Mouse (Mus musculus) midbrain, embryonic 16.5 days (tissue): ENCODE data around the gene Capn11. TPM values are rescaled to one million over a fixed set of nuclear protein-coding genes. Genes with fewer than 3 reads are reported as not detected.

Experiments used
- ATAC-seq: fragments of 200-750 bp; cut with Nextera tagmentation; 2 replicates; pipeline ENCODE4 v1.8.0; 2017; ENCODE audit warnings: moderate TSS enrichment
- H3K27ac ChIP-seq: fragments of 300-500 bp; sonication (generic); 2 replicates; pipeline ENCODE4 v1.5.1; 2014; ENCODE audit warnings: mild to moderate bottlenecking, low read length, mixed read lengths
- H3K27me3 ChIP-seq: fragments of 300-500 bp; sonication (generic); 2 replicates; pipeline ENCODE4 v1.6.1; 2014; ENCODE audit warnings: low read depth, low read length, mixed read lengths; ENCODE audit not compliant: control insufficient read depth, insufficient read depth
- H3K36me3 ChIP-seq: fragments of 300-500 bp; sonication (generic); 2 replicates; pipeline ENCODE4 v1.6.1; 2014; ENCODE audit warnings: mild to moderate bottlenecking, low read length, moderate library complexity, mixed read lengths; ENCODE audit not compliant: control insufficient read depth, insufficient read depth
- H3K4me1 ChIP-seq: fragments of 300-500 bp; sonication (generic); 2 replicates; pipeline ENCODE4 v1.6.1; 2014; ENCODE audit warnings: mild to moderate bottlenecking, low read length, mixed read lengths; ENCODE audit not compliant: control insufficient read depth, insufficient read depth
- H3K4me2 ChIP-seq: fragments of 300-500 bp; sonication (generic); 2 replicates; pipeline ENCODE4 v1.6.1; 2014; ENCODE audit warnings: mild to moderate bottlenecking, low read length, mixed read lengths
- H3K4me3 ChIP-seq: fragments of 300-500 bp; sonication (generic); 2 replicates; pipeline ENCODE4 v1.5.1; 2014; ENCODE audit warnings: low read depth, mild to moderate bottlenecking, low read length, moderate library complexity, mixed read lengths
- H3K9ac ChIP-seq: fragments of 300-500 bp; sonication (generic); 2 replicates; pipeline ENCODE4 v1.6.1; 2014; ENCODE audit warnings: low read depth, low read length, mixed read lengths
- H3K9me3 ChIP-seq: fragments of 300-500 bp; sonication (generic); replicated peaks from 2 replicates; pipeline ENCODE4 v1.6.1; 2014; ENCODE audit warnings: mild to moderate bottlenecking, low read length, mixed read lengths; ENCODE audit not compliant: control insufficient read depth, poor library complexity, severe bottlenecking
- WGBS: fragments of 180-500 bp; shearing (Covaris S2); extraction: QIAGEN DNeasy Blood & Tissue Kit; methylation state at CpG from one replicate; pipeline ENCODE4 v1.1.7; 2014; 5-methylcytosine and 5-hydroxymethylcytosine counted together
- polyA plus RNA-seq: library from polyadenylated mRNA; unstranded; fragments of >200 nt; fragmentation: Nextera tagmentation; extraction: Ambion mirVana; gene quantifications from 2 replicates; pipeline ENCODE4 v1.2.1, GENCODE M21; 2015

Gene Capn11
- polyA plus RNA-seq, 1 experiment from 2014 or later = 0.89 TPM

DNA sequence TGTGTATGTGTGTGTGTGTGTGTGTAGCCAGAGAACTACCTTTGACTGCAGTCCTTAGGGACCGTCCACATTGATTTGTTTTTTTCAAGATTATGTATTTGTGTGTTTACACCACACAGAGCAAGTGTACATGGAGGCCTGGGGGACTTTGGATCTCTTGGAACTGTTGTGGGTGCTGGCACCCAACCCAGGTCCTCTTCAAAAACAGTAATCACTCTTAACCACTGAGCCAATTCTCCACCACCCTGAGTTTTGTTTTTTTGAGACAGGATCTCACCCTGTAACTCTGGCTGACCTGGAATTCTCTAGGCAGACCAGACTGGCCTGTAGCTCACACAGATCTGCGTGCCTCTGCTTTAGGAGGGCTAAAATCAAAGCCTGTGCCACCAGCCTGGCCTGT, 60.7 kb downstream of the Capn11 start:
- Histone ChIP-seq H3K9me3 (no peaks in the 10 kb centered on the region), H3K27ac (no peak overlapping the region), H3K9ac (no peak overlapping the region), H3K4me3 (no peak overlapping the region), H3K27me3 (peaks cover 17% of the 10 kb centered on the region), H3K36me3 (no peaks in the 10 kb centered on the region), H3K4me1 (peaks cover 24% of the 10 kb centered on the region), H3K4me2 (no peak overlapping the region)
- 83% methylated on average over 2 of the region's 2 CpGs for WGBS
- no peak for ATAC-seq

- WGBS = 42% methylated on average over 3 of the region's 3 CpGs
- ATAC-seq = no peak
- Histone ChIP-seq H3K27me3 (peaks cover 17% of the 10 kb centered on the region), H3K4me2 (no peak overlapping the region), H3K4me1 (peaks cover 24% of the 10 kb centered on the region), H3K27ac (no peak overlapping the region), H3K9ac (no peak overlapping the region), H3K9me3 (no peaks in the 10 kb centered on the region), H3K36me3 (no peaks in the 10 kb centered on the region), H3K4me3 (no peak overlapping the region)
Measured at GRCm38 (mm10) chr17:45597787-45598186, 61.3 kb downstream of the Capn11 start.

DNA sequence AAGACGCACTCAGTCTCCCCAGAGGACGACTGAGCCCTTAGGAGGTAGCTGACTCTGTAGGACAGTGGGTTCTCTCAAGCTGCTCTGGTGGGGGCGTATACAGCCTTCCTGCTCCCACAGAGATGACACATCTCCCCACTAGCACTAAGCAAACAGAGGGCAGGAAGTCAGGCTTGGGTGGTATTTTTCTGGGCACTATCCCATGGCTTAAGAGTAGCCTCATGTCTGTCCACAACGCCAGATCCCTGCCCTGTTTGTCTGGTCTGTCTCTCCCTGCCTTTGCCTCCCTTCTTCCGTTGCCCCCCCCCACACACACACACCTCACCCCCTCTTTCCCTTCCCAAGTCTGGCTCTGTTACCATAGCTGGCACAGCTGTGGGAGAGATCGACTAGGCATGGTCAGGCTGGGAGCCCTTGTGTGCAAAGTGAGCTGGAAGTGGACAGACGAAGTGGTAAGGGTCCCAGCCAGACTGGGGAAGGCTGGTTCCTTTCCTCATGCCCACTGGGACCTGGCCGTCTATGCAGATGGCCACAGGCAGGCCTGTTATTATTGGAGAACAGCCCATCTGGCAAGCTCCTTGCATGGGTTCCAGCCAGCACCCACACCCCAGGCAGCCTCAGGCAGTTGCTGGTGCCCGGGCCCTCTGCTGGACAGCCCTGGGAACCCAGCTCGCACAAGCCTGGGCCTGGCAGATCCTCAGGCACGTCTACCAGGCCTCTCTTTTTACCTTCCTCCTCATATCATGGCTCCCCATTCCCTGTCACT, 62.3 kb downstream of the Capn11 start:
- peaks cover 32% of the 10 kb centered on the region for H3K4me1 ChIP-seq

DNA sequence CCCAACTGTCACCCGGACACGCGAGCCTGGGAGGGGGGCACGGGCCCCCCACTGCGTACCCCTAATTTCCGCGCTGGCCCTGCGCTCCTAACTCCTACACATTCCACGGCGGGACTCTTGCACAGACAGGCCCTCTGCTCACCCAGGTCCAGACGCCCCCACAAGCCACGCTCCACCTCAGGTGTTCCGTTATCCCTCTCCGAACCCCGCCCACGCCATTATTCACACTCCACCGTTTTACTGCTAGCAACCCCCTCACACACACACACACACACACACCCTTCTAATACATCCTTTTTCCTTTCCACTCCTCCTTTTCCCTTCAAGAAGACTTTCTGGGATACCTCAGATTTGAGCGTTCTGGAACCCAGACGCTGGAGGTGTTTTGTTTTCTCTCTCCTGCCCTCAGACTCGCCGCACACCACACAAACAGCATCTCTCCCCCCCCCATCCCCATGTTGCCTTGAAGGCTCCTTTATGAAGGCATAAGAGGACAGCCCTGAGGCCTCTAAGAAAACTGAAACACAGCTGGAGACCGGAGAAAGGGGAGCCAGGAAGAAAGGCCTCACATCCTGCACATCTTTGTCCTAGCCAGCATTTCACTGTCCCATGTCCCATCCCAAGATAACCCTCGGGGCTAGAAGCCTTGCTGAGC, 63.3 kb downstream of the Capn11 start:
- H3K27me3 ChIP-seq = peaks cover 8% of the 10 kb centered on the region
- H3K4me1 ChIP-seq = peaks cover 32% of the 10 kb centered on the region
- peak; percentile 22; the same call in 1 of the 2 replicates for ATAC-seq
- H3K4me3 ChIP-seq = peak overlapping the region; percentile 52
- H3K9me3 ChIP-seq = no peaks in the 10 kb centered on the region
- peak overlapping the region; percentile 96 for H3K4me2 ChIP-seq
- WGBS = 8% methylated on average over 23 of the region's 23 CpGs
- peak overlapping the region; percentile 72 for H3K9ac ChIP-seq
- H3K27ac ChIP-seq = no peak overlapping the region
- H3K36me3 ChIP-seq = no peaks in the 10 kb centered on the region

More for the DNA sequence above, 62.3 kb downstream of the Capn11 start:
- no peak overlapping the region for H3K9ac ChIP-seq
- H3K36me3 ChIP-seq = no peaks in the 10 kb centered on the region
- no peak for ATAC-seq
- peaks cover 15% of the 10 kb centered on the region for H3K27me3 ChIP-seq
- H3K9me3 ChIP-seq = no peaks in the 10 kb centered on the region
- 25% methylated on average over 11 of the region's 11 CpGs for WGBS
- H3K4me3 ChIP-seq = no peak overlapping the region
- no peak overlapping the region for H3K27ac ChIP-seq
- no peak overlapping the region for H3K4me2 ChIP-seq

DNA sequence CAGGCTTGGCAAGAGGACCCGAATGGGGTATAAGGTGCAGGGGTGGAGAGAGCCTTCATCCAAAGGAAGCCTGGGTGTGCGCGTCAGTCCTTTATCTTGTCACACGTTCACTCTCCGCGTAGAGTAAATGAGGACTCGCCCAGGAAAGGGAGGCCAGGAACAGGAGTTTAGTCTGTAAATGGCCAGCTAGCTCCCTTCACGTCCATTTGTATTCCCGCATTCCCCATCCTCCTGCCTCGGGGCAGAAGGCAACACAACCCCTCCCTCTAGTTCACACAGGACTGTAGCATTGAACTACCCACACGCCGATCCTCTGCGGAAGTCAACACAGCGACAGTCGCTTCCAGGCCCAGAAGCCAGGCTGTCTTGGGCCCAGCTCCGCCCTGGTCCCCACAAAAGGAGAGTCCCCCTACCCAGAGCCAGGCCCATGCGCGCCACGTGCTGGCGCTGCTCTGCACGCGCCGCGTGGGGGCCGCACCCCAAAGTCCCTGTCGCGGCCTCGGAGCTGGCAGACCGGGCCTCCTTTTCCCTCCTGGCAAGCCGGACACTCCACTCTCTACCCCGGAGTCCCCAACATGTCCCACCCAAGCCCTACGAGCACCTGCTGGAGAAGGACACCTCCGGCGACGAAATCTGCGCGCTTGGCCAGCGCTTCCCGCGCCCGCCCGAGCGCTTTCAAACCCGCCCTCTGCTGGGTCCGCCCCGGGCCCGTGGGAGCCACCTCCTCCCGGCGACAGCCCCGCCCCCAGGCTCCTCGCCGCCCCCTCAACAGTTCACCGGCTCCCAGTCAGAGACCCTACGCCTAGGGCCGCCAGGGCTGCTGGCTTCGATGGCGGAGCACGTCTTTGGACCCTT, 64.0 kb downstream of the Capn11 start:
- Histone ChIP-seq H3K27me3 (peaks cover 8% of the 10 kb centered on the region), H3K4me2 (peak overlapping the region; percentile 96), H3K4me1 (peaks cover 32% of the 10 kb centered on the region), H3K9ac (peak overlapping the region; percentile 72), H3K27ac (no peak overlapping the region), H3K36me3 (no peaks in the 10 kb centered on the region), H3K9me3 (no peaks in the 10 kb centered on the region), H3K4me3 (peak overlapping the region; percentile 52)
- ATAC-seq = peak; percentile 57
- under 1% methylated on average over 56 of the region's 58 CpGs for WGBS

DNA sequence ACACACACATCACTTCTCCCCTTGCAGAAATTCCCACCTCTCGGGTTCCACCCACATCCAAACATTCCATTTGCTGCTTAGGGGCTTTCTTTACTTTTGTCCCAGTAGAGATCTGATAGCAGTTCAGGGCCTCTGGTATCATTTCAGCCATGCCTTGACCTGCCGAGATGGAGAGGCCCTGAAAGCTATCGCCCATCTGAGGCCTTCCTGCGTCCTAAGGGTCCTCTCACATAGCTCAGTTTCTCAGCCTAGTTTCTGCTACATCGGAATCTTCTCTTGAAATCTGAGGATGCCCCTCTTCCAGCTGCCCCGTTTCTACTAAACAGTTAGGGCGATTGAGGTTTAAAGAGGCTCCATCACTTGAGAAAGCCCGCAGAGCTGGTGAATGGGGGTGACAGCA, 64.9 kb downstream of the Capn11 start:
- Histone ChIP-seq H3K4me2 (peak overlapping the region; percentile 96), H3K4me1 (peaks cover 27% of the 10 kb centered on the region), H3K9me3 (no peaks in the 10 kb centered on the region), H3K9ac (no peak overlapping the region), H3K27ac (no peak overlapping the region), H3K27me3 (peaks cover 8% of the 10 kb centered on the region), H3K36me3 (no peaks in the 10 kb centered on the region), H3K4me3 (no peak overlapping the region)
- WGBS = 50% methylated on average over 8 of the region's 8 CpGs
- no peak for ATAC-seq

DNA sequence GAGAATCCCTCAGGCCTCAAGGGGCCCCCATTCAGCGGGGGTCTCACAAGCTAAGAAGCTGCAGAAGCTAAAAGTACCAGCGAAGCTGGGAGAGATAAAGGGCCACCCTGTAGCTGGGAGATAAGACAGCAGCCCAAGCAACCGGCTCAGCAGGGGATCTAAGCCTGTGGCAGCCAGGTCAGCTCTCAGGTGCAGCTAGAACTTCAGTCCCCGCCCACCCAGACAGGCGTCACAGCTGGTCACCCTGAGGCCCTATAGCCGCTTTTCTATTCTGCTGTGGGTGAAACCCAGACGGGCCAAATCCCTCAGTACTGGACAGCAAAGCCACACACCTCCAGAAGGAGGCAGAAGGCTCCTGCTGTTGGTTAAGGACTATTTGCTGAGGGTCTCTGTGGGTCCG, 65.6 kb downstream of the Capn11 start:
- no peak for ATAC-seq
- no peak overlapping the region; the same call in 1 of the 2 replicates for H3K4me2 ChIP-seq
- 22% methylated on average over 8 of the region's 8 CpGs for WGBS
- H3K27me3 ChIP-seq = peaks cover 8% of the 10 kb centered on the region
- peaks cover 27% of the 10 kb centered on the region for H3K4me1 ChIP-seq
- no peaks in the 10 kb centered on the region for H3K36me3 ChIP-seq
- no peaks in the 10 kb centered on the region for H3K9me3 ChIP-seq
- H3K27ac ChIP-seq = no peak overlapping the region
- no peak overlapping the region for H3K4me3 ChIP-seq
- no peak overlapping the region for H3K9ac ChIP-seq

DNA sequence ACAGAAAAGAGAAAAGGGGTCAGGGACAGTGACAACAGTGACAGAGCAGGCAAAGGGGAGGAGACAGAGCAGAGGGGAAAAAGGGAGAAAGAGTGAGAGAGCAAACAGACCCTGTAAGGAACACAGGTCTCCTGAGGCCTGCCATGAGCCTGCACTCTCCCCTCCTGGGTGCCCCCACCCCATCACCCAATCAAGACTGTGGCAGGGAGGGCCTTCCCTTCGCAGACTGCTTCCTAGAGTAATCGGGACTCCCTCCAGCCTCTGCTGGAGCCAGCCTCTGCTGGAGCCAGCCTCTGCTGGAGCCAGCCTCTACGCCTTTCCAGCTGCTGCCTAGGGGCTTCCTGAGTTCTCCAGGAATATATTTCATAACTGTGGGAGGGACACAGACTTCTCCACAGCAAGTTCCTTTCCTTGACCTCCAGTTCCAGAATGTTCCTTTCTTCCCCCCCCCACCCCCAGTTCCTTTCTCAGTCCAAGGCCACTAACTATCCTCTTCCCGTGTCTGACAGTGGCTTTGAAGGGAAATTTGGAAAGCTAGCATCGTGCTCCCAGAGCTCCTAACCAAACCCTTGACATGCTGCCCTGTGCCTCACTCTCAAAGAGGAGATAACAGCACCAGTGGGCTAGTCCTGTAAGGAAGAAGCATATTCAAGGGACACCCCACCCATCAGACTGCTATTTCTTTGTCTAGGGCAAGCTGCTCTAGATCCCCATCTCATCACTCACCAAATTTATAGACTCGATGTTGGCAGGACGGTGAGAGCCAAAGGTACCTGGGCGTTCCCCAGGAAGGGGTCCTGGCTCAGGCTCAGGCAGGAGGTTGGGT, 66.3 kb downstream of the Capn11 start:
- no peak overlapping the region for H3K4me2 ChIP-seq

More for the DNA sequence above, 66.3 kb downstream of the Capn11 start:
- no peaks in the 10 kb centered on the region for H3K36me3 ChIP-seq
- peaks cover 8% of the 10 kb centered on the region for H3K27me3 ChIP-seq
- no peaks in the 10 kb centered on the region for H3K9me3 ChIP-seq
- H3K9ac ChIP-seq = 0 out of 2 replicates have a peak overlapping the region, but pooled peaks have one; percentile 21
- H3K4me3 ChIP-seq = no peak overlapping the region
- no peak for ATAC-seq
- 53% methylated on average over 8 of the region's 8 CpGs for WGBS
- peaks cover 27% of the 10 kb centered on the region for H3K4me1 ChIP-seq
- H3K27ac ChIP-seq = no peak overlapping the region
